In genomic region chr4:133649989-133650699, GRCm38 (mm10) we compare ENCODE assay signal across 8 mouse cellular contexts. TPM values are rescaled to one million over a fixed set of nuclear protein-coding genes. Genes with fewer than 3 reads are reported as not detected.
A peak's percentile ranks its signal among the peaks of the same experiment; 100 is the strongest.
DNase-seq lines count a peak whose midpoint lies in the region; ATAC-seq lines count a peak whose summit lies in the region.

Zdhhc18 (minus strand) TSS chr4:133650154.

- H3K36me3 ChIP-seq in intestine, embryonic 14.5 days (ENCODE audit: control insufficient read depth, insufficient read depth, low read length), result no peaks in the 10 kb centered on the region
- no peaks in the 10 kb centered on the region for H3K36me3 ChIP-seq in midbrain, embryonic 10.5 days

- peak within 1 kb of the TSS; percentile 29 for H3K4me2 ChIP-seq in intestine, embryonic 14.5 days (ENCODE audit: low read length)

- H3K27ac ChIP-seq in intestine, embryonic 14.5 days (ENCODE audit: low read depth), result no peak within 1 kb of the TSS
- H3K27ac ChIP-seq in midbrain, embryonic 10.5 days (replicated peaks), result peak within 1 kb of the TSS; percentile 29; the same call in 1 of the 2 replicates

- DNase-seq in 3134 (ENCODE audit: extremely low read depth, insufficient read length, low spot score), result peak; percentile 36
- peak; percentile 71 to 82 for DNase-seq in adrenal gland, adult 18-20 months (ENCODE audit: low spot score in 2 of 2)
- peak; percentile 90 for DNase-seq in embryo, embryonic 10.5 days (ENCODE audit: low spot score)
- DNase-seq in gastrocnemius, postnatal 36 days, result peak; percentile 74 to 78
- peak; percentile 84 for DNase-seq in intestine, embryonic 14.5 days (ENCODE audit: low spot score)
- peak; percentile 80 for DNase-seq in left cerebral cortex, postnatal 4 days
- peak; percentile 75 for DNase-seq in midbrain, embryonic 10.5 days (ENCODE audit: low spot score)
- DNase-seq in spleen, adult 12 weeks (ENCODE audit: low spot score), result peak; percentile 66

- H3K4me3 ChIP-seq in intestine, embryonic 14.5 days (ENCODE audit: low read depth, low read length), result peak within 1 kb of the TSS; percentile 18; the same call in 1 of the 2 replicates
- peak within 1 kb of the TSS; percentile 37 for H3K4me3 ChIP-seq in midbrain, embryonic 10.5 days

- 47% methylated on average over 7 of the region's 7 CpGs for WGBS in intestine, embryonic 14.5 days
- 40% methylated on average over 7 of the region's 7 CpGs for WGBS in midbrain, embryonic 10.5 days

- no peaks in the 10 kb centered on the region for H3K4me1 ChIP-seq in intestine, embryonic 14.5 days (replicated peaks; ENCODE audit: control insufficient read depth, insufficient read depth, low read length)
- H3K4me1 ChIP-seq in midbrain, embryonic 10.5 days, result peaks cover 11% of the 10 kb centered on the region

- no peaks in the 10 kb centered on the region for H3K27me3 ChIP-seq in intestine, embryonic 14.5 days (replicated peaks; ENCODE audit: control insufficient read depth, insufficient read depth, low read length)
- H3K27me3 ChIP-seq in midbrain, embryonic 10.5 days (ENCODE audit: low read depth, poor library complexity, severe bottlenecking), result no peaks in the 10 kb centered on the region

- intact Hi-C loops in gastrocnemius, postnatal 36 days (cut with DNase I), result loop anchor here (1.0 kb wide), 1 partner anchor 58 kb away; no protein-coding TSS in a partner anchor
- intact Hi-C loops in left cerebral cortex, postnatal 4 days (cut with DNase I), result no loop called here

- 0 out of 2 replicates have a peak, but pooled peaks cover 2% of the 10 kb centered on the region for H3K9me3 ChIP-seq in intestine, embryonic 14.5 days (ENCODE audit: control insufficient read depth, low read length)
- H3K9me3 ChIP-seq in midbrain, embryonic 10.5 days (replicated peaks), result peaks cover 2% of the 10 kb centered on the region; the same call in 1 of the 2 replicates

- ATAC-seq in intestine, embryonic 14.5 days (replicated peaks; ENCODE audit: low FRiP score, low TSS enrichment, low read depth), result no peak

- peak within 1 kb of the TSS; percentile 25; the same call in 1 of the 2 replicates for H3K9ac ChIP-seq in intestine, embryonic 14.5 days (ENCODE audit: low read length)

RNA-seq across cellular contexts. Expression of gene Zdhhc18, which starts in this region (rescaled TPM):
- total RNA-seq in adrenal gland, adult 18-20 months (2021), result 10 to 100 TPM; 19.6 to 34.5 TPM
- 10 to 100 TPM; 24.5 to 35.2 TPM for total RNA-seq in gastrocnemius, postnatal 36 days (2021)
- polyA plus RNA-seq in intestine, embryonic 14.5 days (2014; fragmentation: Nextera tagmentation; extraction: Ambion mirVana), result 1.9 and 2.2 TPM in 2 replicates
- 10 to 100 TPM; 37.1 to 37.8 TPM for total RNA-seq in left cerebral cortex, postnatal 4 days (2021)
- 3.0 and 3.1 TPM in 2 replicates for polyA plus RNA-seq in midbrain, embryonic 10.5 days (2016; fragmentation: Nextera tagmentation; extraction: Ambion mirVana)

Comparison
In these comparisons a context has a peak if more than half of its experiments do, and no peak if none do; other contexts are left out.
1. DNase-seq: peak in every context shown above with its lines; median percentile 90 in embryo, embryonic 10.5 days; 84 in intestine, embryonic 14.5 days; 80 in left cerebral cortex, postnatal 4 days; 76 in adrenal gland, adult 18-20 months; 76 in gastrocnemius, postnatal 36 days; 75 in midbrain, embryonic 10.5 days; 66 in spleen, adult 12 weeks; 36 in 3134.